Mouse (Mus musculus): Measurements from ENCODE around the gene Cadps.

Cadps gene

DNA sequence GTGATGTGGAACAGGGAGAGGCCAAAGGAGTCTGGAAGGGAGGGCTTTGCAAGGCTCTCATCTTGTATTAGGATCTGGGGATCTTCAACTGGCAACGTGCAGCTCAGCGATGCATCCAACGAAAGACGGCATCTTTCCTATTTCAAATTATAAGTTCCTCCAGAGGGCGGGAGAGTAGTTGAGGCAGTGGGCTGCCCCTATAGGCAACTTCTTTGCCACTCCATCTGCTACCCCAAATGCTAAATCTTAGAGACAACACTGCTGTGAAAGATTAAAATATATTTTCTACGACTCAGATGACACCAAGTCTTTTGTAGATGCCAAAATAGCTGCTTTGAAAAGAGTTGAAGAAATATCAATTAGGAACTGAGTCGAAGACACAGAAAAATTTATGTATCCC, 315.9 kb downstream of the Cadps start:
- DNase-seq (ENCODE audit: low spot score in 2 of 2): no peak

DNA sequence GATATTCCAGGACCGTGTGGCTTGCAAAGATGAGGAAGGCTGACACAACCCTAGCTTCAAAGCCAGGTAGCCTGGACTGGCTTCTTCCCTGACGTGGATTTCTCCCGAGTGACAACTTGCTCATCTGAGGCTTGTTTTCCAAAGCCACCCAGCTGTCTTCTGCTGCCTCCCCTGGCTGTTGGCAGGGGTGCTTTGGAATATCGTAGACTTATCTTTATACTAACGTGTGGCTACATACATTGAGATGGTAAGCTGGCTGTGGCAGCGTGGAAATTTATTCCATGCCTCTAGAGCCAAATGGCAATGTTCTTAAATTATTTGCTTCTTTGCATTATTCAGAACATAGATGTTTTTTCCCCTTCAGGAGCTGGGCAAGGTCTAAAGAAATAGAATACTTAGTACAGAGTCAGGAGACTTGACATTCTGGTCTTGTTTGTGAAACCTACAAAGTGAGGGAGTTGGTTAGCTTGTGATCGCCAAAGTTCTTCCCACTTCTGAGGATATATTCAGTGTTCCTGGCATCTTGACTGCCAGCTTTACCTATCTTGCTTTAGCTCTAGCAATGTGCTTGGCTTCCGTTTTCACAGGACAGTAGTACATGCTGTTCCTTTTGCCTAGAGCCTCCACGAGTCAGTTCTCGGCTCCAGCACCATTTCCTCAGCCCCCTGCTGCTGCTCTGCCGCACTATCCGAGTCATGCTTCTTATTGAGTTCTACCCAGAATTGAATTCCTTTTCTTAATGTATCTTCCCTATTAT, 318.5 kb downstream of the Cadps start:
- DNase-seq (ENCODE audit: low spot score in 2 of 2): no peak

DNA sequence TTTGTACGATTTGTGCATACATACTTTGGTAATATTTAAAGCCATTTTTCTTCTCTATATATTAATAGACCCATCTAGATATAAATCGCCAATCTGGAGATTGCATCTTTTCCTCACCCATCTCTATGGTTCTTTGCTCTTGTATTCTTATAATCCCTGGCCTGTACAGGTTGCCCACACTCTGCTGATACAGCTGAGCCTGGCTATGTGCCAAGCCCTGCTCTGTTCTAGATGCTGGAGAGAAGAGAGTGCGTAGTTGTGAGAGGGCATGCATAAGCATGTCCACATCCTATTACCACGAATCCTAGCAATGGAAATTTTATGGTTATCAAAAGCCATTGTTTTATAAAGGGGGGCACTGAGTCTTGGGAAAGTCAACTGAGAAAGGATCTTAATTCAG, 360.7 kb downstream of the Cadps start:
- DNase-seq (ENCODE audit: low spot score in 2 of 2): no peak

DNA sequence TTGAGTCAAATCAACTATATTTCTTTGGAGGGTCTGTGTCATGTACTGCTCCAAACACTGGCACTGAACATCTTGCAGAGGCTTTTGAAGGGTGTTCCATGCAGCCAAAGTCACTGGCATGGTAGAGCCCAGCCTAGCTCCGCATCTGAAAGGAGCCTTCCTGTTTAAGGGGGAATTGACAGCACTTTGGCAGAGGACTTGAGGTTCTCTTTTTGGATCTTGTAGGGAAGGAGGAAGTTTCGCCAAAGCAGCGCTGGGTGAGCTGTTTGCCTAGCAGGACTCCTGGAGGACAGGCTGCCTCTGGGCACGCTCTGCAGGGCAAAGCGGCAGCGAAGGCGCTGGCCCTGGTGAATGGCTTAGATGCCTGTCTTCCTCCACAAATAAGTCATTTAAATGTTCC, 363.2 kb downstream of the Cadps start:
- DNase-seq (ENCODE audit: low spot score in 2 of 2): no peak

DNA sequence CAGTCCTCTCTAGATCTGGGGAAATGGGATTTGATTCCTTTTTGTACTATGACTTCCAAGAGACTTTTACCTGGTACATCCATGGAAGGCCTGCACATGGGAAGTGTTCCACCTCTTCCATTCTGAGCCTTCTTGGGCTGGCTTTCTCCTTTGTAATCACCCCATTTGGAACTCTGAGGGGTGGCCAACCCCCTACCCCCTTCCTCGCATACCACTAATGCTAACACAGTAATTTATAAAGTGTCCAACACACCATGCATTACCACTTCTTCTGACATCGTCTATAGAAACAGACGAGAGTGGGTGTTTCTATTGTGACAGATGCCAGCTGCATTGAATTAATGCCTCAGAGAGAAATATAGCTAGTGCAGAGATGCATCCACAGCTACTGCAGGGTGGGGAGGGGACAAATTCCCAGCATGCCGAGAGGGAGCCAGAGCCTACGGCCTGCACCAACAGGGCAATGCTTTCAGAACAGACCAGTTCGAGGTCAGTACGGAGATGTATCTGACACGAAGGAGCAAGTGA, 367.8 kb downstream of the Cadps start:
- DNase-seq (ENCODE audit: low spot score in 2 of 2): no peak

DNA sequence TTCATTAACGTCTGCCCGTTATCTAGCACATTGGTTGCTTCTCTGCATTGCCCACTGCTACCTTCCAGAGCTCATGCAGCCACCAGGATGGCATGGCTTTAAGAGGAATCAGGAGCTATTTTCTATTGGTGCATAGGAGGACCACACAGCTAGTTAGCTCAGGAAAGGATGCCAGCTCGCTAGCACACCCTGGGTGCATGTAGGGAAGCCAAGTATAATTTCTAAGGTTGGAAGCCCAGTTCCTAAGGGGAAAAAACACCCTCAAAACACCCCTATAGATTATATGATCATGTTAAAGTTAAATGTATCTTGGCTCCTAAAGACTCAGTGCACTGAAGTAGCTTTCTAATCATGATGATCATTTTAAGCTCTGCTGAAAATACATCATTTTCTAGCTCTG, 372.1 kb downstream of the Cadps start:
- DNase-seq (ENCODE audit: low spot score in 2 of 2): no peak

DNA sequence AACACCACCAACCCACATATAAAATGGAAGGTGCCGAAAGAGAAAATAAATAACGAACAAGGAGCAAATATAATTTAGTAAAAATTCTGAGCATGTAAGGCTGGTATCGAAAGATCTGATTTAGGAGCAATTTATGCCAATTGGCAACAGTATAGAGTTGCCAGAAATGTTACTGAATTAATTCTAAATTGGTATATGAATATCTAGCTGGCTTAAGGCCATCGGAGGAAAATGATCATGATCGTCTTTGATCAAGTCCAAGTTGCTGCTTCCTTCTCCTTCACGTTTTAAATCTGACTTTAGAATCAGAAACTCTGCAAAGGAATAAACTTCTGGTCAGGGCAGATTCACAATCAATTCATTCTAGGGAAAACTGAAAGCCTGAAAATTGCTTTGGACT, 374.0 kb downstream of the Cadps start:
- no peak for DNase-seq (ENCODE audit: low spot score in 2 of 2)

DNA sequence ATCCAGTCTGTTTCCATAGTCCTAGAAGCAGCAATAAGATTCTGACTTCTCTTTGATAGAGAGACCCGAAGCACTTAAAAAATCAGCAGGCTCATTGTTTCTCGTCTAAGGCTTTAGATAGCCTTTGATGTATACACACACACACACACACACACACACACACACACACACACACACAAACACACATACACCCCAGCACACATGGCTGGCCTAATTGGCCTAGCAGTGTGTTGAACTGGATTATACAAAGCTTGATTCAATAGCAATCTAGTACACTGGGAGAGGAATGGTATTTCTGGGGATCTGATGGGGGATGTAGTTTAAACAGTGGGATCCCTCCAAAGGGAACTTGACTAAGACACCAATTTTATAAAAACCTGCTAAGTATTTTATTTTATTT, 381.9 kb downstream of the Cadps start:
- no peak for DNase-seq (ENCODE audit: low spot score in 2 of 2)

DNA sequence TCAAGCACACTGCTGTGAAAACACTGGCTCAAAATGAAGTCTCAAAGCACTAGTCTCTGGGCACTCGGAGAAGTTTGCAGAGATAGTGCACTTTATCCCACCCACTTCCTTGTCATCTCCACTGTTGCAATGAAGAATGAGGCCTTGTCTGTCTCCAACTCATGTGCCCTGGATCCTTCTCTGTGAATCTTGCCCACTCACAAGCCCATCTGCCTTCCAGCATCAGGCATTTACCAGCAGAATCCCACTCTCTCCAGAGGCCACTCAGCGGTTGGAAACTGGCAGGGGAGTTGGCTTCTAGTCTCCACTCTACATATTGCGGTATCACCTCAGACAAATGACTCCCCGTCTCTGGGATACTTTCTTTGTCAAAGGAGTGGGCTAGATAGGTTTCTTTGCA, 384.9 kb downstream of the Cadps start:
- DNase-seq (ENCODE audit: low spot score in 2 of 2): no peak

DNA sequence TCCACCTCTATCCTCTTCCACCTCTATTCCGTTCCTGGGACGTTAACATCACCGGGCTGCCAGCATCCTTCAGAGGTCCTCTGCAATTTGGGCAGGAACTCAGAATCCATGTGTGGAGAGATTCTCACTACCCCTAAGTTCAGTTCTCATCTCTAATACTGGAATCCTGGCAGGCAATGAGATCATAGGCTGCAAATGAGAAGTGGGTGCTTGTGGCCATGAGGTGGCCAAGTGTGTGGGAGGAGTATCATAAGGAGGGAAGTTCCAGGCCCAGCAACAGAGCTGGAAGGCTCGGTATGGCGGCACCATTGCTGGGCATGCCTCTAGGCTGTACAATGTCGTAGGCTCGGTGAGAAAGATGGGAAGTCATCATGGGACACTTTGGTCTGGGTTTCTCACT, 385.5 kb downstream of the Cadps start:
- DNase-seq (ENCODE audit: low spot score in 2 of 2): no peak

DNA sequence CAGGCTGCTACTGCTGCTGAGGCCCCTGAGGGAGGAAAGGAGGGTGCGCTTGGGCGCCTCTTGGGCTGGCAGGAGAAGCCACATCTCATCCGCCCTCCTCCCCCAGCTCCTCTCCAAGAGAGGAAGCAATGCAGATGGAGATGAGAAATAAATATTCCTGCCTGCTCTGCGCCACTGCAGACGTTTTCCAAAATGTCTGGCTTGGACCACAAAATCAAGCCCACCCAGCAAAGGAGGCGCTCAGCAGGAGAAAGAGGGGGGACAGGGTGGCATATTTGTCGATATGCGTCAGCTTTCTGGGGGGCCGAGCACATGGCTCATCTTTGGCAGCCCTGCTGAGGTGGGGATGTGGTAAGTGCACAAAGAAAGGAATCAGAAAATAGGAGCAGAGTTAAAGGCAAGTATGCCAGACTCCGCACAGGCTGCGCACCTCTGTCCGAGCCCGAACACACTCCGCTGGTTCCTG, 385.9 kb downstream of the Cadps start:
- DNase-seq (ENCODE audit: low spot score in 2 of 2): no peak

DNA sequence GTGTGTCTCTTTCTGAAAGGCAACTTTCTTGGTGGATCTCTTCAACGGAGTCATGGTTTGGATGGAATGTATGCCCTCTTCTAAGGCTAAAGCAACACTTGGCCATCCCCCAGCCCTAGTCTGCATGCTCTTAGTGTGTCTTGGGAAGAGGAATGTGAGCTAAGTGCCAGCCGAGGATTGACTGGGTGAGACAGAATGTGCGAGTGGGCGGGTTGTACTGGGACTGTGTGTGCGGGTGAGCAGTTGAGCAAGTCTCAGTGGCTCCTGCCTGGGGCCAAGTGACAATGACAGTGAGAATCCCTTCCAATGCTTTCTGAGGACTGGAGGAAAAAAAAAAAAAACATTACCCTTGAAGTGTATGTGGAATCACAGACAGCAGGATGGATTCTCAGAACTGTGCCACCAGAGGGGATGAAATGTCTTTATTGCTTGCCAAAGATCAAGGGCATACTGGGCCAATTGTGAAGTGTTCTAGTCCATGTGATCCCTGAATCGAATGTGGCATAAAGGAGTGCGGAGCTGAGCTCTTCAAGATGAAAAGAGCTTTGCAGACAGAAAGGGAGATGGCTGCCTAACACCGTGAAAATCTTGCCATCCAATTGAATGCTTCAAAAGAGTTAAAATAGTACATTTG, 394.7 kb downstream of the Cadps start:
- DNase-seq (ENCODE audit: low spot score in 2 of 2): no peak

DNA sequence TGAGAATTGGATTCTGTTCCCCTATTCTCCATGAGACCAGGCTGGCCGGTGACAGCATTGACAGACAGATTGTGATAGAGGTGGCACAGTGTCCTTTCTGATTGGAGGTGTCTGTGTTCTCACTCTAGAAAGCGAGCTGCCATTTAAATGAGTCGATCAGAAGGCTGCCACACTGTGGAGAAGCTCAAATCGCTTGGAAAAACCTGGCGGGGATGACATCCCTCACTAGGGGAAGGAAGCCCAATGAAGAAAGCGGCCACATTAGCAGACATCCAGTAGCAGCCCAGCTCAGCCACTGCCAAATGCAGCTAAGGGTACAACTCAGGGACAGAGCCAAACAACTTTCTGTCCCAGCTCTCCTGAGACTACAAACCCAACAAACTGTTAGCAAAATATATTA, 397.6 kb downstream of the Cadps start:
- DNase-seq (ENCODE audit: low spot score in 2 of 2): no peak

DNA sequence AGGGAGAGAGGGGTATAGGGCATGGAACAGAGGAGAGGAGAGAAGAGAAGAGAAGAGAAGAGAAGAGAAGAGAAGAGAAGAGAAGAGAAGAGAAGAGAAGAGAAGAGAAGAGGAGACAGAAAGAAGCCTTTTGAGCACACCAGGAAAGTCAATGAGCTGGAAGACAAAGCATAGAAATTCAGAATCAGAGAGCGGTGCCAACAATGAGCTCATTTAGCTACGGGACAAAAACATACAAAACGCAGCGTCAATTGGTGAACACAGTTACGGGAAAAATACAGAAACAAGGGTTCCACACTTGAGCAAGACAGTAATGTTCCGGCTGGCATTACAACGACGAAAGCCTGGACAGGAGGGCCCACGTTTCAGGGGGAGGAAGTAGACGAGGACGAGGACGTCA, 412.6 kb downstream of the Cadps start:
- no peak for DNase-seq (ENCODE audit: low spot score in 2 of 2)

DNA sequence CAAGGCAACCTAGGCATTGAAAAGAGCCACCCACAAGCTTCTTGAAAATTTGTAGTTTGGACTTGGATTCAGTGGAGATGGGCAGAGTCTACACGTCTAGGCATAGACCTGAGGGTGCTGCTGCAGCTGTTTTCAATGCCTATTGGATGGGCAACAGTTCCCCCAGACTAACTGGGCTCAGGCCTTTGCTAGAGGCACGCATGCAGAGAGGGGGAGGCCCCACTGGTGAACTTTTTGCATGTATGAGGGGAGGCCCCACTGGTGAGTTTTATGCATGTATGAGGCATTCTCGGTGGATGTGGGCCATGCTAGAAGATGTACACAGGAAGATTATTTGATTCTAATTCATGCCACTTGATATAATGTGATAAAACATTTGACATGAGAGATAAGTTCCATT, 413.1 kb downstream of the Cadps start:
- DNase-seq (ENCODE audit: low spot score in 2 of 2): no peak

DNA sequence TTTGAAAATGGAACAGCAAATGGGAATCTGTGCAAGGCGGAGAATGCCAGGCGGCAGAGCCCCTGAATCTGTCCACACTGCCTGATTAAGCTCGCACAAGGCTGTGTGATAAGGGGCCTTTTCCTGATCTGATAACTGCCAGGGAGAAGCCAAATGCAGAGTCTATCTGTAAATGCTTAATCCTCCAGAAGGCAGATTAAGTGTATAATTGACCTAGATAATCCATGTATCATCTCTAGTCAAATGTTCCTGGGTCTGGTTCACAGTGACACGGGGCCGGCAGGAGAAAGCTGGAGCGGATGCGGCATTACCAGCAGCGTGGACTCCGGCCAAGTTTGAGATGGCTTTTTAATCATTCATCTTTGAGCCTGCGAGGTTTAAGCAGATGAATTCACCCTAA, 416.3 kb downstream of the Cadps start:
- no peak for DNase-seq (ENCODE audit: low spot score in 2 of 2)

DNA sequence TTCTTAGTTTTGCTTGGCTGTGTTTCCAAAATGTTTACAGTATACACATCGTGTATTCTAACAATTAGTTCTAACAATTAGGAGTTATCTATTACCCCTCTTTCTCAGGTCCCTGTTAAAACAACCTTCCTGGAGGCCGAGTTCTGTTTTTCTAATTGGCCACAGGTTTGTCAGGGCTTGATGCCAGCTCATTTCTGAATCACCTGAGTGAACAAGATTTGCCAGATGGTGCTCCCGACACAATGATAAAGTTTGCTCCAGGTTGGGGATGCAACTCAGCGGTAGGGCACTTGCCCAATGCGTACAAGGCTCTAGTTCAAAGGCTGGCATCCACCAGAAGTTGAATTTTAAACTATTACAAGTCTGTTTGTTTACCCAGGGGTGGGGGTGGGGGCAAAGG, 417.7 kb downstream of the Cadps start:
- no peak for DNase-seq (ENCODE audit: low spot score in 2 of 2)

DNA sequence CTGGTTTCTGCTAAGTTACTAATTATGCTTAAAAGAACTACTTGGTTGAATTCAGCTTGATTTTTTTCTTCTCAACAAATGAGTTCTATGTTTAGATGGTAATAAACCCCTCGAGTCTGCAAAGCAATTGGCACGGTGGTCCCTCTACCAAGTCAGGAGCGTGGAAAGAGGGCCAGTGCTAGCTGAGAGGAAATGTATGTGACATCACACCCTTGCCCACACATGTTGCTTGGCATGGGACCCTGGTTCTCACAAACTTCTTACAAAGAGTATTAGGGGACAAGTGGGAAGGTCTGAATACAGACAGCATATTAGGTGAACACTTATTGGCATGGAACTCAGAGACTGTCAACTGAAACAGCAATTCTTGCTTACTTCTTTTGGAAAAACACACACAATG, 418.2 kb downstream of the Cadps start:
- DNase-seq (ENCODE audit: low spot score in 2 of 2): no peak

DNA sequence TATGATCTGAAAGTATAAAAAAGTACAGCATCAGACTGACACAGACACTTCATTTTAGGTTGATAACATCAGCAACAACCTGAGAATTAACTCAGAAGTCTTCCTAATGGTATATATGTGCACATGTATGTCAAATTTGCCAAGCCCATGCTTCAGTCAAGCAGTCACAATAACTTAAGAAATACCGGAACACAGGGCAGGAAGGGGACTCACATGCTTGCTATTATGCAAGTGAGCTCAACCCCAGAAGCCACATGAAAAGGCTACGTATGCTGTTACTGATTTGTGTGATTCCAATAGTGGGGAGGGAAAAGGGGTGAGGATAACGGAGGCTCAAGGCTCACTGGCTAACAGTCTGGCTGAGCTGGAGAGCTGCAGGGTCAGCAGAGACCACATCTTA, 418.8 kb downstream of the Cadps start:
- DNase-seq (ENCODE audit: low spot score in 2 of 2): no peak

DNA sequence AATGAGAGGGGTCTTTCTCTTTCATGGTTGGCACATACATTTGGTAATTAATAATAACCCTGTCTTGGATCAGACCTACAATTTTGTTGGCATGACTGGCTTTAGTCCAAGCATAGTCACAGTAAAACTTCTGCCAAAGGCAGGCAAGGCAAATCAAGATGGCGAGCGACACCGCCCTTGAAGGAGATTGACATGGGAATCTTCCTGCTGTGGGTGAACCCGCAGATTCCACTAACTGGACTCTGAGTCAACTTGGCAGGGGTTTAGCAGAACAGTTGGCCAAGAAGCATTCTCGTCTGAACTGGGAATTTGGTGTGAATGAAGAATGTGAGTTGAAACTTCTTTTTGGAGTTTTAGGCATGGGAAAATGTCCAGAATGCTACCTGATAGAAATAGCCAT, 422.8 kb downstream of the Cadps start:
- DNase-seq (ENCODE audit: low spot score in 2 of 2): no peak

DNA sequence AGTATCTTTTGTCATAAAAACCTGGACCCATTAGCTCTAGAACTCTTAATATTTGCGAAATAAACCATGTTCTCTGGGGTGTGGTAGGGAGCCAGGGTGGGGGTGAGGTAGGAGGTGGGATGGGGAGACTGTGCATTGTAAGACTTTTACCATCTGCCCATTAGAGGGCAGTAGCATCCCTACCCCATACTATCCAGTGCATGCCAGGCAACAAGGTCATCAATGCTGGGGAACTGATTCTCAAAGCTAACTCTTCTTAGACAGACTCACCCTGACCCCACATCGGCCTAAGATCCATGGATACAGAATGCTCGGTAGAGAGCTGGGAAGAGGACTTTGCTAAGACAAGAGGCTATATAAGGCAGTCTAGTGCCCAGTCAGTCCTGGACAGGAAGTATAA, 425.3 kb downstream of the Cadps start:
- DNase-seq (ENCODE audit: low spot score in 2 of 2): no peak

DNA sequence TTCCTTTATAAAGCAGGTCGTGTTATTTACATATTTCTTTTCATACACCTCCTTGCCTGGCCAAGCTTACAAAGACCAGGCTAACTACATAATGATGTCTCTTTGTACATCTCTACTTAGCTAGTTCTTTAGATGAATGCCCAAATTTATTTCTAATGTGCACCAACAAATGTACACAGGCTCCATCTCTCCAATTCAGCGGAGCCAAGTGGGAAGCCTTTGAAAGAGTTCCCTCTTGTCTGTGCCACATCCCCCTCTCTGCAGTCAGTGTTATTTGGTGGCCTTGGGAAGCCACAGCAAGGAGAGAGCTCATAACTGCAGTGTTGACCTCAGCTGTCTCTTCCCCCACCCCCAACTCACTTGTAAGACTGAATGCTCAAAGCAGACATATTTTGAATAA, 428.6 kb downstream of the Cadps start:
- no peak for DNase-seq (ENCODE audit: low spot score in 2 of 2)

DNA sequence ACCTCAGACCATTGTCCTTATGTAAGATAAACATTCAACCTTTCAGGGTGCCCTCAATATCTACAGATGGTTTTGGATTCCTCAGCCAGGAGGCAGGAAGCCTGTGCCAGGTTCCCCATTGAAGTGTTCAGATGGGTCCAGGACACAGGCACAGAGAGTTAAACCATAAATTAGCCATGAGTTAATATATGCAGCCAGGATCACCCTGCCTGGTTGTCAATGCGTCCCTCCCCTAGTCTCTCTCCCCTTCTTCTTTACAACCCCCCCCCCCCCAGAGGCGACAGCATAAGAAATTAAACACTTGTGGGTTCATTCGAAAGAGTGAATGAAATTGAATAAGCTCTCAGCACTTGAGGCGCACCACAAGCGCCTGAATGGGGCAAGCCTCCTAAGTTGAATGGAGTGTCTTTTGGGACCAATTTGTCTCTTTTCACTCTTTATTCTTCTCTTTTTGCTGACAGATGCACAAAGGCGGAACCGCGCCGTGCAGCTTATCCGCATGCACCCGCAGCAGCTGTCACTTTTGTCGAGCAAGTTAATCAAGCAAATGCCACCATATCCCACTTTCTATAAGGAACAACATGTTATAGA, 429.5 kb downstream of the Cadps start:
- no peak for DNase-seq (ENCODE audit: low spot score in 2 of 2)
